Mouse (Mus musculus) forelimb bud, embryonic 11.5 days (tissue): ENCODE measurements at regions not wholly inside any gene's neighbourhood (a gene's known extent, or its start where the extent isn't known, plus 50 kb on each side); places are given as distances from the start of the nearest gene placed in this dataset.
"Not testable (repeated sequence)": the region's sequence is repeated elsewhere in the genome, so short reads cannot be mapped to it uniquely, and the experiment has no call there.

Source experiments
- DNase-seq: peaks from one replicate; pipeline ENCODE4 v3.0.0-alpha.2; 2012; ENCODE audit warnings: low read depth, low spot score

- DNase-seq, result no peak
These were observed 2017.1 kb upstream of the Pcdh20 start for GRCm38 (mm10) chr14:90488301-90488700.

- no peak for DNase-seq
These were observed 1976.8 kb upstream of the Pcdh20 start for GRCm38 (mm10) chr14:90447971-90448370.

GRCm38 (mm10) chr14:90432874-90433543, 1961.8 kb upstream of the Pcdh20 start:
- peak; percentile 78 for DNase-seq

GRCm38 (mm10) chr14:90412707-90413106, 1941.5 kb upstream of the Pcdh20 start:
- DNase-seq, result no peak

GRCm38 (mm10) chr14:90406350-90406749, 1935.2 kb upstream of the Pcdh20 start:
- DNase-seq, result no peak

- DNase-seq, result no peak
These were observed 1934.3 kb upstream of the Pcdh20 start for GRCm38 (mm10) chr14:90405476-90405875.

DNA sequence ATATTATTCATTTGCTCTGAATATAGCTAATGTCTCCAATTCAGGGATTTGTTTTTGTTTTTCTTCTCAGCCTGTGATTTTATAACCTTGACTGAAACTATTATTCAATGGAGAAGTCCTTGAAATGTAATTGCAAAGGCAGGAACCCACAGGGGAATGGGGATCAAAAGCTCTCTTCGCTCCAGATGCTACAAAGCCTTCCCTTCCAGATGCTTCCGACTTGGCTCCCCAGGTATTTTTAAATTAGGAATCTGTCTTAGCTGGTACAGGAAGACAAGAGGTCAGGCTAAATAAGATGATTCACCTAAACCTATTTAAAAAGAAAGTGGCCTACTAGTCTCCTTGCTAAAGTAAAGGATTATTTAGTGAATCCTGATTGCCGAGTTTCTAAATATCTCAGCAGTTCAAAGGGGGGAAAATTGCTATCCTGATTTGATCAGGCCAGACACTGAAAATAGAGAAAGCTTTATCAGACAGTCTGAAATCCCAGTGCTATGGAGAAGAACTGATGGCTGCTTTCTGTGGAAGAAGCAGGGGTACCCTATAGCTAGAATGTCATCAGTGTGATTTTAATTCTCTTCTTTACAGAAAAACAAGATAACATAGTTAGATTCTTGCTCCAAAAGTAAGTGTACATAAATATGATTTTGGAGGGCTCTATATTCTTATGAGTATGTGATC, 1896.2 kb upstream of the Pcdh20 start:
- no peak for DNase-seq

DNA sequence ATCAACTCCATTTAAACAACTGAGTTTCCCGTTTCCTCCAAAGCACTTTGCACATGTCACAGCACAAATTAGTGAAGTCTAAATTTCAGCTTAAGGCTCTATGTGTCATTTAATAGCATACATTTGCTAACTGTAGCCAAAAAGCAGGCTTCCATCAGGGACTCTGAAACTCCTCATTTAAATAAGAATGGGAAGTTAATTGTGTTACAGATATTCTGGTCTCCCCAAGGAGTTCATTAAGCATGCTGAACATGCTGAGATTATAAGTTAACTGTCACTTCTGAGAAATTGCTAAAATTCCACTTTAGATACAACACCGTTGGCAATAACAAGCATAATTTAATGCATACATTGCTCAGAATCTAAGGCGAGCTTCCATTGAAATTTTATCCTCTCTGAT, 1863.3 kb upstream of the Pcdh20 start:
- DNase-seq, result no peak

DNA sequence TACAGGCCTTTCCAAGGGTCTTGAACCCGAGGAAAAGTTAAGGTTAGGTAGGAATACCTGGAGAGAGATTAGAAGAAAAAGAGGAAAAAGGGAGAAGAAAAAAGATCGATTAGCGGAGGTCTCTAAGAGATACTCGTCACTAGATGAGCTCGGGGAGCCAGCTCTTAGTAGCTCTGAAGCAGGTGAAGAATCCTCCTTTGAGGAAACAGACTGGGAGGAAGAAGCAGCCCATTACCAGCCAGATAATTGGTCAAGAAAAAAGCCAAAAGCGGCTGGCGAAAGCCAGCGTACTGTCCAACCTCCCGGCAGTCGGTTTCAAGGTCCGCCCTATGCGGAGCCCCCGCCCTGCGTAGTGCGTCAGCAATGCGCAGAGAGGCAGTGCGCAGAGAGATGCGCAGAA, 1824.3 kb upstream of the Pcdh20 start:
- DNase-seq, result not testable (repeated sequence)

DNA sequence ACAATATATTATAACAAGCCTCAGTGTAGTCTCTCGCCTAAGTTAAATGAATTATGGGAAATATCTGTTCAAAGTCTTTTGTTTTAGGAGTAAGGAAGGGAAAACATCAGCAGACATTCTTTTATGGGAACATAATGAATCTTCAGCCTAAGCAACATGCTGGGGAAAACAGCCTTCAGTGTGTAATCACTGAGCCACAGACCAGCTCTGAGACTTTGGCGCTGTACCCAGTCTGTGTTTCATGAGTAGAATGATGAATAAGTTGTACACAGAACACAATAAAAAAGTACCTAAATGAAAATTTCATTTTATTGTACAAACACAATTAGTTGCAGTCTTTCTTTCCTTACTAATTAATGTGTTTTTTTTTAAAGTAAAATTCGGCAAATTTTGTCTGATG, 1774.8 kb upstream of the Pcdh20 start:
- DNase-seq, result no peak

GRCm38 (mm10) chr14:90232661-90233060, 1761.5 kb upstream of the Pcdh20 start:
- no peak for DNase-seq

DNA sequence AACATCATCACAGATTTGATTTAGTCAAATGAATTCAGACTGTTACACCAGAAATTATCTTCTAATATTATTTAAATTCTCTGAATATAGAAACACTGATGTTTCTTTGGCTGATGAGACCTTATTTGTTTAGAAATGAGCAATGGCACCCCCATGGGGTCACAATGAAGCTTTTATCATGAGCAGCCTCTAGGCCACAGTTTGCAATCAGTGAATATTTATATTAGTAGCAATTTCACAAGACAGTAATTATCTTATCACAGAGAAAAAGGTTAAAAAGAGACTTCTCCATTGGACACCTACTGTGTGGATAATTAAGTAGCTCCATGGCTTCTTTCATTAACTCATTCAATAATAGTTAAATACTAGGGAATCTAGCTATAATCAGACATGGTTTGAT, 1729.1 kb upstream of the Pcdh20 start:
- no peak for DNase-seq

DNA sequence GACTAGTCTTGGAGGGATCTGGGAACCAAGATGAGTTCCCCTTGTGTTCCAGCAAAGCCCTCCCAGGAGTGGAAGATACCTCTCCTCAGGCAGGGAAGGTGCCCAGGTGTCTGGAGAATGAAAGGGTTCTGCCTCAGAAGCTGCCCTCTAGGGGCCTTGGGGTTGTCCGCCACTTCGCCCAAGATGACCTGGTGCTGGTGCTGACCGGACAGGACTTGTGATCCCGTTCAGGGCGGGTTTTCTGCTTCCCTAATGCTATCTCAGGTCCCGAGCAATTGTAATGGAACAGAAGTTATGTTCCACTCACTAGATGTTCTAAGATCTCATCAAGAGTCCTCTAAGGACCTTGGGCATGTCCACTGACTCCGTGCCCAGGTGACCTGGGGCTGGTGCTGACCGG, 1726.6 kb upstream of the Pcdh20 start:
- no peak for DNase-seq

DNA sequence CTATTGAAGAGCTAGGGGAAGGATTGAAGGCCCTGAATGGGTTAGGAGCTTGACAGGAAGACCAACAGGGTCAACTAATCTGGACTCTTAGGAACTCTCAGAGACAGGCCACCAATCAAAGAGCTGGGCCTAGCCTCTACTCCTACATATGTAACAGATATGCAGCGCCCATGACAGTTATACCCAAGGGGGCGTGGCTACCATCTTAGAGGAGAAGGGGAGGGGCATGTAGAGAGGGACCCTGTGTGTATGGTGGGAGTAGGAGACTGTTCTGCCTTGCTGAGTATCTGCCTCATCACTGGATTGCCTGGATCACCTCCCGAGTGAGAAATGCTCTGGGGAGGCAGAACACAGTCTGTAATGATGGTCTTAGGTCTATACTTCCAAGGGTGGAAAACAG, 1701.5 kb upstream of the Pcdh20 start:
- no peak for DNase-seq
